Mouse (Mus musculus): ENCODE data around the gene Gdap2. TPM values are rescaled to one million over a fixed set of nuclear protein-coding genes. Genes with fewer than 3 reads are reported as not detected.

Gene Gdap2
- polyA plus RNA-seq, 1 experiment from 2014 or later = 18.5 TPM

Other genes starting within 250 kb of the Gdap2 start
- 35.2 and 40.3 TPM in 2 replicates for gene Wdr3, start within 50 bp of the Gdap2 start, polyA plus RNA-seq (2015; fragmentation: Nextera tagmentation; extraction: Ambion mirVana)

Data from liver, embryonic 13.5 days (tissue).